Mouse (Mus musculus) 3T3-L1 (cell line): ENCODE data around the gene Rab3il1.

ENCODE experiments used
- DNase-seq: peaks from one replicate; pipeline ENCODE4 v3.0.0-alpha.2; 2015; ENCODE audit warnings: low read depth, low spot score

Rab3il1 gene

DNA sequence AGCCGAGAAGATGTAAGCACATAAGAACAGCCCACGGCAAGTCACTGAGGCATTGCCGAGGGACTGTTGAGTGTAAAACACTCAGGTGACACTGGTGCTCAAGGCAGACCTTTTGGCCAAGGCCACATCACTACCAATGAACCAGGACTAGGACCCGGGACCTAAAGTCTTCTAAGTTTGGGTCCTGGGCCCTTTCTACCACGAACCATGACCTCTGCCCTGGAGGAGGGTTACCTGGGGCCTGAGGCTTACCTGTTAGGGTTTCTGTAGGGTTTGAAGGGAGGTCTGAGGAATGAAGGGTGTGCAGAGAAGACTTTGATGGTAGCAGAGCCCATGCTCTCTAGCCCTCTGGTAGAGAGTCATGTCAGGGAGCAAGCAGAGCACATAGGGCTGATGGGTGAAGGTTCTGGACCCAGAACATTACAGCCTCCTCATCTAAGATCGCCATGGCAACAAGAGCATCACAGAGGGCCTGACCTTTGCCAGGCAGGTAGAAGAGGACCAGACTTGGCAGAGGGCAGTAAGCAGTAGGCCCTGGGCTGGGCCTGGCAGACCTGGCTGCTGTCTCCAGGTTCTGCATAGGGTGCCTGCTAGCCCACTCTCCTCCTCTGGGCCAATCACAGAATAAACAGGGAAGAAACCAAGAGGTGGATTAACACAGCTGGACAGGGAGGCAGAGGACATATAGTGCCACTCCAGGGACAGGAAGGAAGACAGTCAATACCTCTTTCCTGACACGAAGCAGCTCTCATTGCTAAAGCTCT lies at the start of gene Rab3il1, which contains the start of gene Best1:
Gene Rab3il1, plus strand, starts transcription at position 464 of the 764 bp plus-strand sequence.
Gene Best1, minus strand, starts transcription at position 428 of the 764 bp plus-strand sequence.
- DNase-seq, result no peak

DNA sequence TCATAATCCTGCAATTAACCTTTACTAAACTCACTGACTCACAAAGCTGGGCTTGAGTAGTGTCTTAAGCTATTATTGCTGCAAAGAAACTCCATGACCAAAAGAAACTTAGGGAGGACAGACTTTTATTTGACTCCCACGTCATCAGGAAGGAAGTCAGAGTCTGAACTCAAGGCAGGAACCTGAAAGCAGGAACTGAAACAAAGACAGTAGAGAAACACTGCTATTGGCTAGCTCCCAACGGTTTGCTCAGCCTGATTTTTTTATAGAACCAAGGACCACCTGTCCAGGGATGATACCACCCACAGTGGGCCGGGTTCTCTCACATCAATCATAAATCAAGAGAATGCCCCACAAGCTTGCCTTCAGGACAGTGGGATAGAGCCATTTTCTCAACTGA lies 49.1 kb upstream of the Rab3il1 start:
- no peak for DNase-seq

DNA sequence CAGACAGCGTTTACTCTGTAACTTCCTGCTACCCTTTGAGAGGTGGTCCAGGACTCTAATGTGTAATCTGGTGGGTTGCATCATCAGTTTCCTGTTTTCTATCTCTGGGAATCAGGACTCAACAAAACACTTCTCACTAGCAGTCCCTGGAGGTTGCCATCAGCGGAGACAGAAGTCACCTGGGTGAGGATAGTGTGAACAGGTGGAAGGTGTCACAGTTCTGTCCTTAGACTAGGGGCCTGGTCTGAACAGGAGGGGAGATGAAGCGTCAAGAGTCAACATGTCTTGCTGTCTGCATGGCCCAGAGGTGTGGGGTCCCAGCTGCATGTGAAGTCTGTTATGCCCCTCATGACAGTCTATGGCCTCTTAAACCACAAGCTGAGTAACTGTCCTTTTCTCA lies 48.6 kb upstream of the Rab3il1 start:
- no peak for DNase-seq

DNA sequence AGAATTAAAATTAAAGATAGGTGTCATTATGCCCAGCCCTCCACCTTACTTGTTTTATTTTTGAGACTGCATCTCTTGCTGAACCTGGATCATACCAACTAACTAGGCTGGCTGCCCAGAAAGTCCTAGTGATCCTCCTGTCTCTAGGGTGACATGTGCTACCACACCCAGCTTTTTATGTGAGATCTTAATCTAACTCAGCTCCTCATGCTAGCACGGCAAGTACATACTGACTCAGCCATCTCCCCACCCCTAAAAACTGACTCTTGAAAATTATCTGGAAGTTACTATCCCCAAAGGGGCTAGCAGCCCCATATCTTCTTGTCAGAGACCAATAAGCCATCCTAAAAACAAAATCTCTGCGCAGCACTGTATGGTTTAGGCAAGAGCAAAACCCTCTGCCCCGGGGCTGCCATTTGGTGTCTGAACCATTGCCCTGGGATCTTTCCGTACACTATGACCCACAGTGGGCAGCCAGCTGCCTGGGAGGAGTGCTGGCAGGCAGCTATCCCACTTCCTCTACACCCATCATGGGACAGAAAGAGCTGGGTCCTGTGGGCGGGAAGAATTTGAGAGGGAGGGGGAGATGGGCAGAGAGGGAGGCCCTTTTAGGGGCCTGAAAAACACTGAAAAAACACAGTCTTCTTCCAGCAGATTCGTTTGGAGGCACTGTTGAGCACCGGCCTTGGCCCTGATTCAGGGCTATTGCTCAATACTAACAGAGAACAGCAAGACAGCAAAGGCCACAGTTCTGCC lies 47.2 kb upstream of the Rab3il1 start:
- DNase-seq, result peak; percentile 99

DNA sequence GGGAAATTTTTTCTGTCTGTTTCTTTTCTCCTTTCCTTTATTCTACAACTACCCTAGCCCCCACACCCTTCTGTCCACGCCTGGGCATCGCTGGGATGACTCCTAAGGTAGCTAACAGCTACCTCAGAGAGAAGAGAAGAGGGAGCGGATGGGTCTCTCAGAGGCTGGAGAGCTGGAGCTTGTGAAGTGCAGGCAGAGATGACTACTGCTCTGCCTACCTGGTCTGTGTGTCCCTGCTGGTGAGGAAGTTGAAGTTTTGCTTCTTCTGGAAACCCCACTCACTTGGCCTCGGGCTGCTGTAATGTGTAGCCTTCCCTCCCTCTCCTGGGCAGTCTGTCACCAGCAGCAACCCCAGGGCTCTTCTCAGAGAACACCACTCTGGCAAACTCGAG lies 46.7 kb upstream of the Rab3il1 start:
- DNase-seq, result peak; percentile 85

DNA sequence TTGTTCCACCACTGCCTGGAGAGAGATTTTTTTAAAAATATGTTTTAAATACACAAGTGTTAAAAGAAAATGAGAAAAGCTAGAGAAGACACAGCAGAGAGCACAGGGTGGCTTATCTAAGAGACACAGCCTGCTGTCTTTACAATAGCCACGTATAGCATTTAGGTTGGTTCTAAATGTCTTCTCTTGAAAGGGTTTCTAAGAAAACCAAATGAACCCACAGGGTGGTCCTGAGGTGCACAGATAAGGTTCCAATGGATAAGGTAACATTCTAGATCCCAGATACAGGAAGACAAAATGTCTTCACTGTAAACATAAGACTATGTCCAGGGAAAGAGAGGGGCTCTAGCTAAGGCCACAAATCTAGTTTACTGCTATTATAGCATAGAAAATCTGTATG lies 46.0 kb upstream of the Rab3il1 start:
- no peak for DNase-seq

DNA sequence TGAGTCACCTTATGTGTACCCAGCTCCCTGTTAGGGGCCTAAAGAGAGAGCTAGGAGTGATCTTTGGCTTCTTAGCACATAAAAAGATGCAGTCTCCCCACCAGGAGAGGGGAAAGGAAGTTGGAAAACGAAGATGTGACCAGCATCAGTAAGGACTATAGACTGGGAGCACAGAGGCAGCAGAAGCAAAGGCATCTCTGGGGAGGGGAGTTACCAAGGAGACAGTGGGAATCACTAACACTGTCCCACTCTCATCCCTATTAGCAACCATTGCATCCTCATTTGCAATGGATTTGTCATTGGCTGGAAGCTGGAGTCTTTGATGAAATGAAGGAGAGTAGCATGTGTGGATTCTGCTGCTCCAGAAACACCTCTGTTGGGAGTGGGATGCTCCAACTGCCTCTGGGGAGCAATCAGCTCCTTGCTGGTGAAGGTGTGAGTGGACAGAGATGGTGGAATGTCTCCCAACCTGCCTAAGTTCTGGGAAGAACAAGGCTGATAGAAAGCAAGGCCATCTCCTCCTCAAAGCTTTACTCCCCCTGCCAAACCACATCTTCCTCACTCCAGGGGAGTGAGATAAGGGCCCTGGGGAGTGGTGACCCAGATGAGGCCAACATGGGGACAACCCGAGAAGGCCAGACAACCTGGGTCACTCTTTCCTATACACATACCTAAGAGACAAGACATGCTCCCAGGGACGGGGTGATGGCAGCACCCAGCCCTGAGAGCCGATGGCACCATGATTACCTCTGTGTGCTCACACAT lies 44.7 kb upstream of the Rab3il1 start:
- DNase-seq, result no peak

DNA sequence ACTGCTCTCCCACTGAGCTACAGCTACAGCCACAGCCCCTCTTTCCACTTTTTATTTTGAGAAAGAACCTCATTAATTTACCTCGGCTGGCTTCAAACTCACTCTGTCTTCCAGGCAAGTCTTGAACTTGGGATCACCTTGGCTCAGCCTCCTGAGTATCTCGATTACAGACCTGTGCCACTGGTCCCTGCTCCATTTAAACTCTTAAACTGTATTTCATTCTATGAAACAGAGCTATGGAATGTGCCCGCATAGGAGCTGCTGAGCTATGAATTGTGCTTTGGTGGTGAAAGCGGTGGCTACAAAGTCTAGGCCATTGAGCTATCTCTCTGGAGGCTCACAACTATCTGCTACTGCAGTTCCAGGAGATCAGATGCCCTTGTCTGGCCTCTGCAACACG lies 43.5 kb upstream of the Rab3il1 start:
- DNase-seq, result peak; percentile 42

DNA sequence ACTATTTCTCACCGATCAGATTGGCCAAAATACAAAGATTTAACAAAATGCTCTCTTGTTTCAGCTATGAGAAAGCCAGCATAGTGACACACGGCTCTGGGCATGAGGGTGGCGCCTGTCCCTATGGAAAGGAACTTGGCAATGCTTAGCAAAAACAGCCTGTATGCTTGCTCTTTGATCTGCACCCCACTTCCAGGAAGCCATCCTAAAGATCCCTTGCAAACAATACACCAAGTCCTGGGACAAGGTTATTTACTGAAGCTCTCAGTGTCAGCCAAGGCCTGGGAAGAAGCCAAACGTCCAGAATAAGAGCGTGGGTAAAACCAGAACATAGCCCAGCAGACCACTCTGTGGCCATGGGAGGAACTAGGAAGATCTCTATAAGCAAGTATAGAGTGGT lies 40.7 kb upstream of the Rab3il1 start:
- no peak for DNase-seq

DNA sequence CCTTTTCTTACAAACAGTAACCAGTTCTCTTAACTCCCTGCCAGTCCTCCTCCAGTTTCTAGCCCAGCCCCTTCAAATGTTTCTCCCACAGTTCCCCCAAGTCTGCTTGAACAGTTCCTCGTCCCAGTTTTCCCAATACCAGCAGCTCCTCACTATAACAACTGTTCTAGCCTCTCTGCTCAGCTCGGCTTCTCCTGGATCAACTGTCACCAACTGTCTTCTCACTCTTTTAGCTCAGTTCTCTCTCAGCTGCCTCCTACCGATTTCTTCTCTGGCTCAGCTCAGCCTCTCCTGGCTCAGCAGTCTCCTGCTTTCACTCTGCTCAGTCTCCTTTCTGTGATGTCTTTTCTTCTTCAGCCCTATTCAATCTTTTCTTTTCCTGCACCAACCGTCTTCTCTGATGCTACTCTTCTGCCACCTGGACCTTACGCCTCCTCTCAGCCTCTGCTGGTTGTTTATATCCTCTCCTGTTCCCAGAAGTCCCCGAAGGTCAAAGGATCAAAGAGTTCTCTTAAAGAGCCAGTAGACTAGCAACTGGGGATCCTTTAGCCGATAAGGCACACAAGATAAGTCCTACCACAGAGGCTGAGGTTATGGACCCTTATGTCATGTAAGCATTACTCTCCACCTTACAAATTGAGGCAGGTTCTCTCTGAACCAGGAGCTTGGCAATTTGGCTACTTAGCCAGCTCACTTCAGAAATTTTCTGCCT lies 37.1 kb upstream of the Rab3il1 start:
- DNase-seq, result no peak

DNA sequence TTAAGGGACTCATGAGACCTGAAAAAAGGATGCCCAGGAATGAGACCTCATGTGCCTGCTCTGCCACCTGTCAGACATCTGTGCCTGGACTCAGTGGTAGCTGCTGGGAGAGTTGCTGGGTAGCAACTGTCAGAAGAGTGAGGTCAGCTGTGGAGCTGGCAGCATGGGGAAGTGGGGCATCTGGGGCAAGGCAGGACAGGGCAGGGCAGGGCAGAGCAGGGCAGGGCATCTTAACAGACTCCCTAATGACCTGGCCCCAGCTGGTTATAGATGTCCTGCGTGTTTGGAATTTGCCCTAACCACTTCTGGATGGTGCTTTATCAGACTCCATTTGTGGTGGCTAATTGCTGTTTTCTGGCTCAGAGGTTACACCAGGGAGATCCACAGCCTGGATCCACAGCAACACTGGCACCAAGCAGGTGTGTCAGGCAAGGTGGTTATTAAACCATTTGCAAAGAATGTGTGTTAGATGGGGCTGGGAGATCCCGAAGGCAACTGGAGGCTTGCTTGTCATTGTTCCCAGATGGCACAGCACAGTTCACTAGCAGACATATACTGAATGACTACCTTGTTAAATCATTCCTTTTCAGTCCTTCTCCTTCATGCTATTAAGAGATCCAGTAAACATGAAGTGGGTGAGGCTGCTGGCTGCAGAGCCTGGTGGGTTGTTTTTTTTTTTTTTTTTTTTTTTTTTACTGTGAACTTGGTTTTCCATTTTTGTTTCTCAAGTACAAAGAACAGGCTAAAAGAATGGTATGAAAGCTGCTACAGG lies 35.2 kb upstream of the Rab3il1 start:
- DNase-seq, result no peak

DNA sequence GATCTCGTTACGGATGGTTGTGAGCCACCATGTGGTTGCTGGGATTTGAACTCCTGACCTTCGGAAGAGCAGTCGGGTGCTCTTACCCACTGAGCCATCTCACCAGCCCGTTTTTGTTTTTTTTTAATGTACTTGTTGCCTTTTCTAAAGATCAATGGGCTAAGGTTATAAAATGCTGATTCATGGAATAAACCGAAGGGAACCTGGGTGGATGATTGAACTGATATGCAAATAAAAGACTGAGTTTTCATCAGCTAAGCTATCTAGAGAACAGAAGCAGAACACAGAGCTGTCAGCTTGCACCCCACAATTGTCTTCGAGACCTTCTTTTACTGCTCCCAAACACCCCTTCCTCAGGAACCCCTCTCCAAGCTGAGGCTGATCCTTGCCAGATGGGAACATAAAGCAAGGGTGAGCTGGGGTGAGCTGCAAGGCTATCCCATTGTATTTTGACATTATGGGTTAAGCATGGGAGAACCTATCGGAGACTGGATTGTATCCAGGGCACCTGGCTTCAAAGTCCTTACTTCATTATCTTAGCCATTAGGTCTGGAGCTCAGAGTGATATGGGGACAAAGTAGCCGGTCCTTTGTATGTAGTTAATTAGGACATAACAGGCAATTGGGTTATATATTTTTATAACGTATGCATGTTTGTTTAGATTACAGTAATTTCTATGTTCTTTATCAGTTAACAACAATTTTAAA lies 33.2 kb upstream of the Rab3il1 start:
- DNase-seq, result no peak

DNA sequence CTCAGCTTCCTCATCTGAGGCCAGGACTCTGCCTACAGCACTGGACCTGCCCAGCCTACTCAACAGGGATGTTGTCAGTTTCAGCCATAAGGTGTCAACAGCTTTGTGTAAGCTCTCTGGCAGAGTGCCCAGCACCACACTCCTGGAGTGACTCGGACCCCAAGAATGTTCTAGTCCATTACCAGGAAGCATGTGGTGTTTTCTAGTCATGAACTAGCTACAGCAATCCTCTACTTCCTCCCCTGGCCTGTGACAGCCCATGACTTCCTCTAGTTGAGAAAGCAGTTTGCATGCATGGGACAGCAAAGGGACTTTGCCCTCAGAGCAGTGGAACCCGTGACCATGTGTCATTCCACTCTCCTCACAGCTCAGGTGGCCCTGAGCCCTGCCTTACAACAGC lies 26.6 kb upstream of the Rab3il1 start:
- DNase-seq, result peak; percentile 82

DNA sequence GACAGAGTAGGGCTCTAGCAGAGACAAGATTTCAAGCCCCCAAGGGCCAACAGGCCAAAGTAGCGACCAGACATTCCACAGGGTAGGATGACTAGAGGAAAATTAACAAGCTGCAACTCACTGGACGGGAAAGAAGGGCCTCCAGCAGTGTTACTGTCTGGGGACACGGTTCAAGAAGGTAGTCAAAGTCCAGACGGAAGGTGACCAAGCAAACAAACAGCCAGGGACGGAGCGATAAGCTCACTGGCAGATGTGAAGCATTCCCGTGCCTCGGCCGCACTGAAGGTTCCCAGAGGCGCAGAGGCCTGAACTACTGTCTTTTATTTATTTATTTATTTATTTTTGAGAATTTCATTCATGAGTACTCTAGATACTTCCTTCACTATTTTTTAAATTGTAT lies 24.4 kb upstream of the Rab3il1 start:
- DNase-seq, result no peak

DNA sequence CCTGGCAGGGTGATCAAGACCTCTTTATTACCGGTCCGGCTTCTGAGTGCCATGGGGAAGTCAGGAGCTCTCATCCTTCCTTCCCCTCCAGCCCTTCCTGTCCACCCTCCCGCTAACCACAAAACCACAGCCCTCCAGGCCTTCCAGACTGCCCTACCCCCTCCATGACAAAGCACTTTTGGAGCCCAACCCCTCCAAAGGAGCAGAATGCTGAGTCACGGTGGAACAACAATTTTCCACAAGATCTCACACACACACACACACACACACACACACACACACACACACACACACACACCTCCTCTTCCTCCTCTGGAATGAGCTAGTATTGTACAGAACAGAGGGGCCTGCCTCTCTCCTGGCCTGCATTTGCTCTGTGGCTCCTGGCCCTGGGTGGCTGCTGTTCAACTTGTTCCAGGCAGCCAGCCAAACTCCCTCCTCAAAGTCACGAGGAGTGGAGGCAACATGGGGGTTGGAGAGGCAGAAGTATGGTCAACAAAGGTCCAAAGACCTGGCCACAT lies 23.0 kb upstream of the Rab3il1 start:
- peak; percentile 97 for DNase-seq

DNA sequence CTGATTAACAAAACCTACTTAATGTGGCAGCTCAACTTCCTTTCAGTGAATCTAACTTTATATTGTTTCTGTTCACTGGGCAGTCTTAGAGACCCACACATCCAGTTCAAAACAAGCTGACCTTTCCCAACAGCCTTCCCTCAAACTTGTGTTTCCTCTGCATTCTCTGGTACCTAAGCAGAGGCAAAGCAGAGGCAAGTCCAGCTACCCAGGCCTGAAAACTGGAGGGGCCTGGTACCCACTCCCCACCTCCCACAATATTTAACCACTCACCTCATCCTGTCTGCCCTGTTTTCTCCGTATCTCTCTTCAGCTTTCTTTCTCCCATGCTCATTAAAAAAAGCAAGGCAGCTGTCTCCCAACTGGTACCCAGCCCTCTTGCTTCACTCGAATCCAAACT lies 22.3 kb upstream of the Rab3il1 start:
- DNase-seq, result no peak

DNA sequence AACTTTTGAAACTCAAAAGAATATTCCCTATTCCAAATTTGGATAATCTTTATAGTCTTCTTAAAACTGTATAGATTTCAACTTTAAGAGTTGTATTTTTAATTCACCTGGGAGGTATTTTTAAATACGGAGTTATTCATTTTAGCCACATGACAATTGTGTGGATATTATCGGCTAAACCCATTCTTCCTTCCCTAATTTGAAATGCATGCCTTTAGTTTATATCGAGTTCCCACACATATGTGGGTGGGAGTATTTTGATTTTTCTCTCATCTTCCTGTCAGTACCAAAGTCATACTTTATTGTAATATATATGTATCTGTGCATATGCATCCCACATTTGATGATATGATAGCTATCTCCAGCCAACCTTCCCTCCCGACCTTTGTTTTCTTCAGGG lies 21.2 kb upstream of the Rab3il1 start, which contains the start of gene Fth1:
Gene Fth1, plus strand, starts transcription at position 341 of the 400 bp plus-strand sequence.
- DNase-seq, result no peak

DNA sequence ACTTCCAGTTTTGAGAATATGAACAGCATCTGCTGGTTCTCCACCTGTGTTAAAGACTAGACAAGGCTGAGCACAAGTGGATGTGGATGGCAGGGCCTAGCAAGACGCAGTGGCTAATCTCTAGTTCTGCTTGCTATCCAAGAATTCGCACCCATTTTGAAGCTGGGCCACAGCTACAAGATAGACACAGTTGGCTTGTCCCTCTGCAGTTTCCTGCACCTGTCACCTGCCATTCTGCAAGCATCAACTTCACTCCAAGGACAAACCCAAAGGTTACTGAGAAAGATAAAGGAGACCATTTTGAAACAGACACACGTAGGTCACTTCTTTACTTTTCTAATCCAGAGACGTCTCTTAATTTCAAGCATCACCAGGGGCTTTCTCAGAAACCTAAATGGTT lies 19.8 kb upstream of the Rab3il1 start:
- no peak for DNase-seq

DNA sequence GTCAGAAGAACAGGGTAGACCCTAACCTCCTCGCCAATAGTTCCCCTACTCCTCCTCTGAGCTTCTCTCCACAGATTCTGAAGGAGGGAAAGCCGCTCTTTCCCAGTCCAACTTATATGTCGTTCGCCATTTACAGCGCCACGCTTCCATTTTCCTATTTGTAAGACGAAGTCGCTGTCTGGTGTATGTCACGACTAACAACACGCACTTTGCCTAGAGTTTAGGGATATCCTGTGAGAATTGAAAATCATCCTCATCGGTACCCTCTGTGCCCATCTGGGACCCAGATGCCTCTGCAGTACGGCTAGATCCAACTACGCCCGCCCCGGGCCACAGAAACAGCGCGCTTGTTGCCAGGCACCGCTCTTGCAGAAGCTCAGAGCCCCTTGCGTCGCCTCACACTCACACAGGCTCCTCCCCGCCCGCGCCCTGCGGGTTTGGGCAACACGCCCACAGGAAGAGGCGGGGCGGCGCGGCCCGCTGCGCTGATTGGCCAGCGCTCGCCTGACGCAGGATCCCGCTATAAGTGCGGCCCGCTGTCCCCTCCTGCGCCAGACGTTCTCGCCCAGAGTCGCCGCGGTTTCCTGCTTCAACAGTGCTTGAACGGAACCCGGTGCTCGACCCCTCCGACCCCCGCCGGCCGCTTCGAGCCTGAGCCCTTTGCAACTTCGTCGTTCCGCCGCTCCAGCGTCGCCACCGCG lies 19.2 kb upstream of the Rab3il1 start:
- DNase-seq, result peak; percentile 96
